Mouse (Mus musculus) embryonic fibroblast, embryonic 13.5 days (primary cell): ENCODE results near the gene Psmb2.

Experiments
- CTCF ChIP-seq: IDR thresholded peaks from 2 replicates; pipeline ENCODE4 v1.5.1; 2011; ENCODE audit warnings: mild to moderate bottlenecking, control low read depth, low read length, moderate library complexity, borderline replicate concordance; ENCODE audit not compliant: insufficient read depth
- POLR2A ChIP-seq: IDR thresholded peaks from 2 replicates; pipeline ENCODE4 v1.6.1; 2011; ENCODE audit warnings: low read depth, mild to moderate bottlenecking, control low read depth, low read length, moderate library complexity

- no peak for TF ChIP-seq POLR2A
- TF ChIP-seq CTCF = no peak
Observed at GRCm38 (mm10) chr4:126641901-126642300, 35.5 kb upstream of the Psmb2 start.
